Mouse (Mus musculus) heart, postnatal 10 days (tissue): Measurements from ENCODE around the gene Olfr357. TPM values are rescaled to one million over a fixed set of nuclear protein-coding genes. Genes with fewer than 3 reads are reported as not detected.

Source experiments
- DNase-seq, 2 experiments: peaks; one replicate each; pipeline ENCODE4 v3.0.0; 2021
- intact Hi-C: fragments of 180-260 bp; cut with DNase I; formaldehyde crosslinking; loops from one replicate; pipeline ENCODE4 v1.15.1; 2025
- total RNA-seq, 2 experiments: library from RNA; stranded (reverse); gene quantifications; 2 replicates each; pipeline ENCODE4 v1.2.3; 2021

Olfr357 gene
- not detected for total RNA-seq

DNA sequence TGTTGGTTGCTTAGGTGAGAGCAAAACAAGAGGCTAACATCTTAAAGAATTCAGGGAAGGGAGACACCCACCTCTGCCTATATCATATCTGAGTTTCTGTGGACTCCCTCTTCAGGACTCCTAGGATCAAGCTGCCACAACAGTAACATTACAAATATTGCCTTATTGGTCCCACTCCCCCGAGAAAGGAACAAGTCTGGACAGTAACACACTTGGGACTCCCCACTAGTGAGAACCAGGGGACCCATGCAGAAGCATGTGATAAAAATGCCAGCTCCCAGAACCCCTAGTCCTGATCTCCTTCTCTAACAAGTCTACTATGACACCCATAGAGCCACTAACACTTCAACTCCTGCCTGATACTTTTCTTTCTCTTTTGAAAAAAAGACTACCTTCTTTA is at the start of gene Olfr357:
Olfr357 (plus strand) TSS at position 301 of the 400 bp plus-strand sequence.
- DNase-seq = no peak
- intact Hi-C loops = no loop called here

DNA sequence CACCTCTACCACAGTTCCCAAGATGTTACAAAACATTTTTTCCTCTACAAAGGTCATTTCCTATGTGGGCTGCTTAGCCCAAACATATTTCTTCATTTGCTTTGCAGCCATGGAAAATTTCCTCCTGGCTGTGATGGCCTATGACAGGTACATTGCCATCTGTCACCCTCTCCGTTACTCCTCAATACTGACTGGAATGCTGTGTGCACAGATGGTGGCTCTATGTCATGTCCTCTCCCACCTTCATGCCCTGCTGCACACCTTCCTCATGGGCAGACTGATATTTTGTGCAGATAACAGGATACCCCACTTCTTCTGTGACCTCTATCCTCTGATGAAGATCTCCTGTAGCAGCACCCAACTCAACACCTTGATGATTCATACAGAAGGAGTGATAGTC is 3.4 kb downstream of the Olfr357 start:
- DNase-seq = no peak
- intact Hi-C loops = no loop called here

DNA sequence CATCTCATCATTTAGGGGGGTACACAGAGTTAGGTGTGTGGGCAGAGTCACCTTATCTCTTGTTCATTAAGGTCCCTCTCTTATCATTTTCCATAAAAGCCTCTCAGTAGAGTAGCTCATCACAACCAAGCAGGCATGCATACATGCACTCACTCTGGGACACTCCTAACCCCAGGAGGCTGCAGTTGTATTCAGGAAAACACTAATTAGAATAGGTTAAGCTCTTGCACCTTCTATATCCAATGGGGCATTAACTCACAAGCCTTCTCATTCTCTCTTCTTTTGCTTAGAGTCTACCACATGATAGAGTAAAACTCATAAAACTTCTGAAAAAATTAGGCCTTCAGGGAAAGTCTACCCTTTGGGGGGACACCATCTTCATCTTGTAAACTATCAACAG is 15.6 kb downstream of the Olfr357 start, which contains the start of gene Olfr358:
Olfr358 (minus strand) TSS at position 101 of the 400 bp plus-strand sequence.
- no peak for DNase-seq
- intact Hi-C loops = no loop called here

Other genes with a start within 250 kb of the Olfr357 start
- gene Olfr348, start 209.6 kb upstream of the Olfr357 start, total RNA-seq = not detected
- not detected for gene Olfr50, start 203.3 kb upstream of the Olfr357 start, total RNA-seq
- gene Olfr3, start 176.8 kb upstream of the Olfr357 start, total RNA-seq = not detected
- not detected for gene Olfr350, start 147.5 kb upstream of the Olfr357 start, total RNA-seq
- gene Olfr351, start 131.2 kb upstream of the Olfr357 start, total RNA-seq = not detected
- gene Olfr352, start 125.4 kb upstream of the Olfr357 start, total RNA-seq = not detected
- gene Olfr353, start 100.9 kb upstream of the Olfr357 start, total RNA-seq = not detected
- gene Olfr354, start 88.1 kb upstream of the Olfr357 start, total RNA-seq = not detected
- not detected for gene Olfr355, start 64.9 kb upstream of the Olfr357 start, total RNA-seq
- gene Olfr356, start 56.7 kb upstream of the Olfr357 start, total RNA-seq = not detected
- gene Olfr358, start 15.5 kb downstream of the Olfr357 start, total RNA-seq = not detected
- gene Olfr360, start 71.9 kb downstream of the Olfr357 start, total RNA-seq = not detected
- not detected for gene Olfr361, start 95.5 kb downstream of the Olfr357 start, total RNA-seq
- gene Olfr362, start 124.1 kb downstream of the Olfr357 start, total RNA-seq = not detected
- not detected for gene Olfr364-ps1, start 145.5 kb downstream of the Olfr357 start, total RNA-seq
- not detected for gene Olfr365, start 194.4 kb downstream of the Olfr357 start, total RNA-seq
- gene Olfr366, start 217.7 kb downstream of the Olfr357 start, total RNA-seq = not detected